Mouse (Mus musculus): ENCODE measurements around the gene Trip6.

Gene Trip6

DNA sequence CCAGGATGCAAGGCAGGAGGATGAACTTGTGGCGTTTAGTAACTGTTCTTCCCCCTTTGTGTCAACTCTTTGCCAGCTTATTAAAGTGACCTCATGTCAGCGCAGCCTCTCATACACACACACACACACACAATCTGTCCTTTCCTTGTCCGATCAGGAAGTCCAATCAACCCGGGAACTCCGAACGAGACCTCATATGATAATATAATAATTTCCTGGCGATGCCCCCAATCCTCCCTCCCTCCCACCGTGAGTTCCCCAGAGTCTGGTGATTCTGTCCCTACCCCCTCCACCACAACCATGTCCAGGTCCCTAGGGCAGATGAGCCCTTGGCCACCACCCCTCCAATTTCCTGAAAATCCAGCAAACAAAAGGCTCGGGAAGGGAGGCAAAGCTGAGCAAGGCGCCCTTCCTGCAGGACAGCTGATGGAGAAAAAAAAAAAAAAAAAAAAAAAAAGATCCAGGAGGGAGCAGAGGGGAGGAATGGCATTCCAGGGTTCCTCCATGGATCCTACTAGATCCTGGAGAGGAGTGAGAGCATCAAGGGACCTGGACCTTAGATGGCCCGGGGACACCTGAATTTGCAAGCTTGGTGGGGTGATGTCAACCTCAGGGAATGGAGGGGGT lies 24.6 kb upstream of the Trip6 start:
- no peak for DNase-seq (ENCODE audit: low spot score in 2 of 2)

DNA sequence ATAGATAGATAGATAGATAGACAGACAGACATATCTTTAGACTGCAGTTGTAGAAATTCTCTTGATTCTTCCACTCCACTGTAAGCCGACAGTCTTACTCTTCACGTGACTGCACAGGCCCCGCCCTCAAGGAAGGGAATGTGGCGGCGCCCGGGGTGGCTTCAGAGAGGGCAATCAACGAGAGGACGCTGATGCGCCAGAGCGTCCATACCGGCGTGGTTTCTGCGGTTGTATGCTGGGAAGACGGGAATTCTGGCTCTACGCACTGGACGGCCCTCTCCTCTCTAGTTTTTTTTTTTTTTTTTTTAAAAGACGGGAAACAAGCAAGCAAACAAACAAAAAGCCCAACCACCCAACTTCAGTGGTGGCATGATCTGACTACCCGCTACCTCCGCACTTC lies 24.1 kb upstream of the Trip6 start:
- peak; percentile 85 to 90 for DNase-seq (ENCODE audit: low spot score in 2 of 2)

DNA sequence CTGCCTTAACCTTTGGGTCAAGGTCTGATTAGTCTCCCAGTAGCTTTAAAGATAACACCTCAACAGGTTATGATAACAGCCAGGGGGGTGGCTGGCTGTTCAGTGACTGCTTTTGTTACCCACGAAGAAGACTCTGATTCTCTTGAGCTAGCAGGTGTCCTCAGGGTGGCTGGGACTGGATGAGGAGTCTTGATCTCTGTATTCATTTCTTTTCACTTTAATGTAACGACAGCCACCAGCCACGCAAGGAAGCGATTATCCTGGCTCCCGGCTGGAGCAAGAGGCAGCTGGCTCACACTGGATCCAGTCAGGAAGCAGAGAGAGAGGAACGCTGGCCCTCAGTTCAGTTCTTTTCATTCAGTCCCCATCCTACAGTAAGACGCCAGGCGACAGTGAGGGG lies 23.0 kb upstream of the Trip6 start:
- DNase-seq (ENCODE audit: low spot score in 2 of 2): no peak

DNA sequence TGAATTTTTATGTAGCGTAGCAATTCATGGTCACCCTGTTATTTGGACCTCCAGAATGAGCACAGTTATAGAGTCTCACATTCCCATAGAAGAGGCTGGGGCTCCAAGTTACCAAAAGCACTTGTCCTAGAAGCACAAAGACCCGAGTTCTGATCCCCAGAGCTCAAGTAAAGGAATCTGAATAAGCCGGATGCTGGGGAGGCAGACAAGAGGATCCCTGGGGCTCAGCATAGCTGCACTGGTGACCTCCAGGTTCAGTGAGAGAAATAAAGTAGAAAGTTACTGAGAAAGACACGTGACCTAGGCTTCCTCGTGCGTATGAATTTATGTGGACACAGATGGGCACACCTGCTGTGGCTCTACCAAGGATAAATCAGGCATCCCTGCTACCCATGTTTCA lies 20.9 kb upstream of the Trip6 start:
- DNase-seq (ENCODE audit: low spot score in 2 of 2): no peak

DNA sequence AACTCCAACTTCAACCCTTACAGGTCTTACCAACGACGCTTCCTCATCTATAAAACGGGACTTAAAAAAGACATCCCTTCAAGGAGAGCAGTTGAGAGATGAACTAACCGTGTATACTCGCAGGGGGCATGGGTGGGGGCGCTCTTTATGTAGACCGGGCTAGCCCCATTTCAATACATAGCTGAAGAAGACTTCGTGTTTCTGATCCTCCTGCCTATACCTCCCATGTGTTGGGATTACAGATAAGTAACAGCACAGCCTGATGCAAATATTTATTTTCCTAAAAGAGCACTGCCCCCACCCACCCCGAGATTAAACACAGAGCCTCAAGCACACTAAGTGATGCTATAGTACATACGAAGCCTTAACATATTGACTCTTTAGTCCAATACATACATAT lies 20.1 kb upstream of the Trip6 start:
- DNase-seq (ENCODE audit: low spot score in 2 of 2): no peak

DNA sequence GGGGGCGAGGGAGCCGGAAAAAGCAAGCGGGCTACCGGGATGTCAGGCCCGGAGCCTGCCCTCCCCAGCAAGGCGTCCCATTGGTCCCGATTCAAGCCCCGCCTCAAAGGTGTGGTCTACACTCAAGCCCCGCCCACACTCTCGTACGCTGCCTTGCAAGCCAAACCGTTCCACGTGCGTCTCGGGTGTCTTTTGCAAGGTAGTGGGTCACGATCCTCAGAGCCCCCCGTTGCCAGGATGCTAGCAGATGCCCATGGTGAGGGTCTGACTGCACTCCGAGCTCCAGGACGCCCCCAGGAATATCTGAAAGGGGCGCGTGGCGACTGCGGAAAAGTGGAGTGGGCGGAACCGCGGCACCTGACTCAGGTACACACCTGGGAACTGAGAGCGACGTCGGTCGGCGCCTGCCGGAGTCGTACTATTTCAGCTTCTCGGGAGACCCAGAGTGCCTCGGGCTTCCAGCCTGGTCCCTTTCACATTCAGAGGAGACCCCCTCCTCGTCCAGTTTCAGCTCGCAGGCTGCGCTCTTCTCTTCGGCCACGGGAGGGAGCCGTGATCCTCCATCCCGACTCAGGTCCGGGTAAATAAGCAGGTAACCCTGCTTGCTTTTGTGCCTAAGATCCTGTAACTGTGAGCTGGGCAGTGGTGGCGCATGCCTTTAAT lies 19.4 kb upstream of the Trip6 start, which contains the start of gene Slc12a9:
Gene Slc12a9, minus strand, starts transcription at position 86 of the 663 bp plus-strand sequence.
- peak; percentile 93 to 94 for DNase-seq (ENCODE audit: low spot score in 2 of 2)

DNA sequence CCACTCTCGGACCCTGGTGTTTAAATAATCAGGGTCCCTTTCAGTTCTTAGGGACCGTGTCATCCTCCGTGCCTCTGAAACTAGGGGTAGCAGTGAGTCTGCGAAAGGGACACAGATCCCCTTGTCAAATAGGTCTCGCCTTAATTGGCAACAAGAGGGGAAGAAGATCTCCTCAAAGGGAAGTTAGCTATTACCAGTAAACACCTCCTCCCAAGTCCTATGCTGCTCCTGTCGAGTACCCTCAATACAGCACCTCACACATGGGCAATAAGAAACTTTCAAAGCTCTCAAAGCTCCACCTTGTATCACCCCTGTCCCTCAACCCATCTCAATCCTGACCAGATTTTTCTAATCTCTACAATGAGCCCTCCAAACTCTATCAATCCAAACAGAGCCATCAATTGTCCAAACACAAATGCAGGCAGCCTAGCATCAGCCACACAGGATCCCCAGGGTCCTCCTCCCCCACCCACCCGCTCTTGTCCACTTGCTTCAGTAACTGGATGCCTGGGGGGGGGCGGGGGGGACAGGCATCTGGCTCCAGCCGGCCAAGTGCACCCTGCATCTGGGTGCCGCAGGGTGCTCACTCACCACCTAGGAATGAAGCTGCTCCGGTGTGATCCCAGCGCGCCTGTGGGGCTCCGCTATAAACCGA lies 18.8 kb upstream of the Trip6 start:
- DNase-seq (ENCODE audit: low spot score in 2 of 2): no peak

DNA sequence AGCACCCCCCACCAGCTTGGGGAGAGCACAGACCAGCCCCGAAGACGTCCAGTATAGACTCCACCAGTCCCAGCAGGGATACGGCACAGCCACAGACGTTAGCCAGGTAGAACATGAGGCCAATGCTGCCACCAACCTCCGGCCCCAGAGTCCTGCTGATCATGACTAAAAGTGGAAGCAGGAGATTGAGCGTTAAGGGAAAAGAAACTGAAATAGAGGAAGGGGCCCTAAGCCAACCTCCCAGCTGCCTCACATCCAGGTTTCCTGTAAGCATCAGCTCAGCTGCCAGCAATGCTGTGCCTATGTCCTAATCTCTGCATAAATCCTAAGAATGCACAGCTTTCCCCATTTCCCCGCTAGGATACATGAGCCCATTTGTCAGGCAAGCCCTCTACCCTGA lies 16.7 kb upstream of the Trip6 start:
- no peak for DNase-seq (ENCODE audit: low spot score in 2 of 2)

DNA sequence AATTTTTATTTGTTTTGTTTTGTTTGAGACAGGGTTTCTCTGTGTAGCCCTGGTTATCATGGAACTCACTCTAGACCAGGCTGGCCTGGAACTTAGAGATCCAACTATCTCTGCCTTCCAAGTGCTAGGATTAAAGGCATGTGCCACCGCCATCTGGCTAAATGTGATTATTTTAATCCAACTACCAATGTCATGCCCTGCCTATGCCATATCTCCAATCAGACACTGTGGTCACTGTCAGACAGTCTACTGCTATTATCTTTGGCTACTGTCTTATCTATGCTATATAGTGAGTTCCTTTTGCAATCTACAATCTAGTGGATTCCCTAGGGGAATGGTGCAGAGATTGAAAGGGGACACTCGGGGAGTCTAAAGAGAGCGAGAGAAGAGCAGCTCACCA lies 6.8 kb upstream of the Trip6 start:
- DNase-seq (ENCODE audit: low spot score in 2 of 2): no peak

DNA sequence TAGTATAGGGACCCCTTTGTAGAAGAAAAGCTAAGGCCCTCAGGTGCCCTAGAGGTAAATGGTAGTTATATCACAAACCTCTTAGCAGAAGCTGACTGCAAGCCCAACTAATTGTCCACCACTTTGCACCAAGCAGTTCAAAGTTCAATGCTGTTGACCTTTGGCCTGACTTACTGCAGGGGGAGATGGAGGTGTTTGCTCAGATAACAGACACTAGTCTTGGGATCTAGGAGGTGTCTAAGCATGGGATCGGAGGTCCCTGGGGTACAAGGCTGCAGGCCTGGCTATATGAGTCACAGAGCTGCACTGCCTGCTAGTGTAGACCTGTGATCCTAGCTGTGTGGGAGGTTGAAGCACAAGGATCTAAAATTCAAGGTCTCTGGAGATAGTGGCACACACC lies 4.4 kb upstream of the Trip6 start:
- DNase-seq (ENCODE audit: low spot score in 2 of 2): no peak

DNA sequence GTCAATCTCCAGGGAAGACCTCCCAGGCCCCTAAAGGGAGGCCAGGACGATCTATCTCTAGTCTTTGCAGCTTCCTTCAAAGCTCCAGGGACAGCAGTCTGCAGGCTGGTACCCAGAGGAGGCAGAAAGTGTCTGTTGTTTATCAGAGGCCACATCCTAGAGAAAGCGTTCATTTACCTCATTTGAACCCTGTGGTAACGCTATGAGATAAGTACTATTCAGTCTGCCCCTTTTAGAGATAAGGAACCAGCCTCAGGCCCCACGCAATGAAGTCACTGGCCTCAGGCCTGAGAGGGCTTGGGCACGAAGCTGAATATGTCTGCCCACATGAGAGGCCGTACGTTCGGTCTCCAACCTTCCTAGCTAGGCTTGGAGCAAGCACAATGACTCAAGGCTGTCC lies 3.2 kb upstream of the Trip6 start:
- no peak for DNase-seq (ENCODE audit: low spot score in 2 of 2)

DNA sequence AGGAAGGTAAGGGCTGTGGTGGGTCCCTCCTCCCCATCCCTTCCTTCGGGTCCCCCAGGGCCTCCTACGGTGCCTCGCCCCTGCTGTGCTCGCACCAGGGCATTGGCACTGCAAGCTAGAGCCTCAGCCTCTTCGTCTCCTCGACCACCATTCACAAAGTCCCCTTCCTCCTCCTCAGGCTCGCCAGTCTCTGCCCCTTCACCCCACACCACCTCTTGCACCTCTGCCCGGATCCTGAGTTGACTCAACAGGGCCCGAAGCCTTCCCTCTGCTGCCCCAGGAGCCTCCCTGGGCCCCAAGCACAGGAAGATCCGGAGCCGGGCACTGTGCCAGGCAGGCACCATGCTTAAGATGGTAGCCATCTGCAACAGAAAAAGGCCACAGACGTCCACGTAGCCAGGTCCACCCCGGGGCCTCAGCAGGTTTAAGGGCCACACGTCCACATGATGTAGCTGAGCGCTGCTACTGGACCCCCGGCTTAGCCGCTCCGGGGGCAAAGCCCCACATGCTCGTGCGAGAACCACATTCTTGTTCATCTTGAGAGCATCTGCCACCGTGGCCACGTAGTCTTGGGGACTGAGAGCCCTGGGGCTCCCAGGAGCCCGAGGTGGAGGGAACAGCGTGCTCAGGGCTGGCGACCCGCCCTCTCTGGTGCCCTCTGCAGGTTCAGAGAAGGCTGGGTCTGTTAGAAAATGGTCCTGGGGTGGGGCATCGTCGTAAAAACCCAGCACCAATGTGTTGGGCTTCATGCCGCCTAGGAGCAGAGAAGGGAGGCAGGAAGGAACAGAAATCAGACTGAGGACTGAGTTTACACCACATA lies 1.1 kb upstream of the Trip6 start:
- peak; percentile 57 to 78 for DNase-seq (ENCODE audit: low spot score in 2 of 2)

DNA sequence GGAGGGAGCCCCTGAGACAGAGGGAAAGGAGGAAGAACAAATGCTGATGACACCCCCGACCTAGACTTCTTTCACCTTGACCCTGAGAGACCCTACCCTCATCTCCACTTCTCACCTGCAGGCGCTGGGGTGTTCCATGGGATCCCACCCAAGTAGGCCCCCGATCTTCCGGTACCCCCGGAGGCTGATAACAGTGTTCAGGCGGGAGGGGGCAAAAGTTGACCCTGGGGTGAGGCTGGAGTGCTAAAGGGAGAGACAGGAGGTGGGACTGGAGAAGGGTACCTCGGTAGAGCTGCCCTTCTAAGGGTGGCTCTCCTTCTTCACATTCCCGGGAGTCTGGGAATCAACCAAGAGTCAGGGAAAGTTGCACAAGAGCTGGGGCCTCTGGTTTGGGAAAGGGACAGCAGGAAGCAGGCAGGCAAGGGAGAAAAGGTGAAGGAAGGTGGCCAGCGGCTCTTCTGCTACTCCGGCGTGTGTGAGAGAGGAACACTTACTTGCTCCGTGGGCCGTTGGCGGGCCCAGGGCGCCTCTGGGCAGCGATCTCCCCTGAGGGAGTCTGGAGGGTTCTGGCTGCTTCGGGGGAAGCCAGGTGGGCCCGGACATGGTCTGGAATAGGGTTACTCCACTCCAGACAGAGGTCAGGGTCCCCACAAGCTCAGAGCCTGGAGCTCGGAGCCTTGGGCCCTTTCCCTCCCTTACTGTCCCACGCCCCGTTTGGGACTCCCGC lies 575 bp downstream of the Trip6 start:
- DNase-seq (ENCODE audit: low spot score in 2 of 2): peak in 1 of 2 experiments; percentile 67

DNA sequence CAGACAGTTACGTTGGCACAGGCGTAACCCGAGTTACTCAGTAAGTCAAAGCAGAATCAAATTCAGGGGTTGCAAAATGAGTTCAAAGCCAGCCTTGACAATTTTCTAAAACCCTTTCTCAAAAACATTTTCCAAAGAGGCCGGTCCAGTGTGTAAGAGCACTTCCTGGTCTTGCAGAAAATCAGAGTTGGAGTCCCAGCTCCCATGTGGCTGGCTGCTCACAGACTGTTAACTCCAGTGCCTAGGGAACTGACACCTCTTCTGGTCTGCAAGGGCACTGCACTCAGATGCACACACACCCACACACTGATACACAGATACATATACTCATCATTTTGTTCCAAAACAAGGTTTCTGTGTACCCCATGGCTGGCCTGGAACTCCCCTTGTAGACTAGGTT lies 5.8 kb downstream of the Trip6 start:
- DNase-seq (ENCODE audit: low spot score in 2 of 2): no peak

DNA sequence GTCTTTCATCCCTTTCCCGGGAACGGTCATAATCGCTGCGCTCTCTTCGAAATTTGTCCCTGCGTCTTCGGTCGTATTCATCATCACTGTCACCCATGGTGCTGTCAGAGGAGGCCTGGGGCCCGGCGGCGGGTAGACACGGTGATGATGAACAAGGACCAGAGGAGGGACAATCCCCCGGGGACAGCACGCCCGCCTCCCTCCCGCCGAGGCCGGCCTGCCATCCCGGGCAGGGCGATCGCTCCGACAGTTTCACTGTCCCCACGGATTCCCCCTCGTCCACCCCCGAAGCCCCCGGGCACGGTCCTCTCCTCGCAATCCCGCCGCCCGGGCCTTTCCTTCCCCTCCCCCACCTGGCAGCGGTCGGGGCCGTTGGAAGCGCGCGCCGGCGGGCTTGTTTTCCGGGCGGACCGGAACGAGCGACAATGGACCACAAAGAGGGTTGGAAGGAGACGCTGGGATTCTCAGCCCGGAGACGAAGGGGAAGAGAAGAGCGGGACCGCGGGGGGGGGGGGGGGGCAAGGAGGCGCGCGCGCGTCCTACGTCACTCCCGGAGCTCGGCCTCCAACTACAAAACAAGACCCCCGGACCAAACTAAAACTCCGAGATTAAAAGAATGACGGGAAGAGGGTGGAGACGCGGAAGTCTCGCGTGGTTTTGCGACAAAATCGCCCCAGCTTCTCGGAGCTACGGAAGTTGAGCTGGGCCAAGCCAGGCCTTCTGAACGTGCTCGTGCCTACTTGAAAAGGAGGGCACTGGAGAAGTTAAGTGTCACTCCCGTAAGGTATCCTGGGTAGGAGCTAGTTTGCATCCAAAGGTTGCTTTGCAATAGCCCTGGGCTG lies 6.9 kb downstream of the Trip6 start, which contains the start of gene Srrt:
Gene Srrt, minus strand, starts transcription at position 604 of the 842 bp plus-strand sequence.
- peak; percentile 87 to 93 for DNase-seq (ENCODE audit: low spot score in 2 of 2)

DNA sequence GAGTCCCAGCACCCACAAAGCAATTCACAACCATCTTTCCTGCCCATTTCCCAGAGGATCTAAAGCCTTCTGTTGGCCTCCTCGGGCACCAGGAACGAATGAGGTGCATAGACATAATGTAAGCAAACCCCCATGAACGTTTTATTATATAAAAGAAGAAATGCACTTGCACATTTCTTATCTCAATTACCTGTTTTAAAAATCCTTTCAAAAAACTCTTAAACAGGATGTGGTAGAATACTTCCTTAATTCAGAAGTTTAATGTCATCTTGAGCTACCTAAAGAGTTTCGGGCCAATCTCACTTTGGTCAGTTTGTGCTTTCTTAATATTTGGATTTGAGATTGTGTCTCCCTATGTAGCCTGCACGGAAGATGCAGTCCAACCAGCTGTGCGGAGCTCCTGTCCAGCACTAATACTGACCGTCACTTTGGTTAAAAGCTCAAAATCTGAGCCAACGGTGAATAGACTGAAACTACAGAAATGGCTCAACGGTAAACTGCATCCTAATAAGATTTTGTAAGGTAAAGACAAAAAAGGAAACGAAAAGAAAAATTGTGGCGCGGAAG lies 7.7 kb downstream of the Trip6 start:
- DNase-seq (ENCODE audit: low spot score in 2 of 2): no peak

DNA sequence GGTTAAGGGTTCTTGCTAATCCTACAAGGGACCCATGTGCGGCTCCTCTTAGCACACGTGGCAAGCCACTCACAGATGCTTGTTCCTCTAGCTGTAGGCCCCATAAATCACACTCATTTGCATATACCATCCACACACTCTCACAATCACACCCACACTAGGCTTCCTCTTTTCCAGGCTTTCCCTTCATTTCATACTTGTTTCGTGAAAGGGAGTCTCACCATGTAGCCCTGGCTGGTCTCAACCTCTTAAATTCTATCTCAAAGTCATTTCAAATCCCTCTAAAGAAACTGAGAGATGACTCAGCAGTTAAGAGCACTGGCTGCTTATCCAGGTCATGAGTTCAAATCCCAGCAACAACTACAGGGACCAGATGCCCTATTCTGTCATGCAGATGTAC lies 8.4 kb downstream of the Trip6 start:
- no peak for DNase-seq (ENCODE audit: low spot score in 2 of 2)

DNA sequence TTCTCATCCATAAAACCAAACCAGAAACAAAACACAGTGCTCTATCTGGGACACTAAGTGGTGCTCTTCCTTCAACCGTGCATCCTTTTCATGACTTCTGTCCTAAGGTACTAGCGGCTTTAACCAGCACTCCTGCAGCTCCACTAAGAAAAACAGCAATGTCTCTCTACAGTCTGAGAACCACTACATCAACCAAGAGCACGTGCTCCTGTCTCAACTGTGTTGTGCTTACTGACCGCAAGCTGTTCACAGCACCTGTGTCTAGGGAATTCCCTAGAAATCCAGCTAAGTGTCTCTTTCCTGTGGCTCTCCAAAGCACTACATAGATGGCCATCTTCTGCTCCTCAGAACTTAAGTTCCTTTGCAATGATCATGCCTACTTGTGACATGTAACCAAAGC lies 9.4 kb downstream of the Trip6 start:
- DNase-seq (ENCODE audit: low spot score in 2 of 2): no peak

DNA sequence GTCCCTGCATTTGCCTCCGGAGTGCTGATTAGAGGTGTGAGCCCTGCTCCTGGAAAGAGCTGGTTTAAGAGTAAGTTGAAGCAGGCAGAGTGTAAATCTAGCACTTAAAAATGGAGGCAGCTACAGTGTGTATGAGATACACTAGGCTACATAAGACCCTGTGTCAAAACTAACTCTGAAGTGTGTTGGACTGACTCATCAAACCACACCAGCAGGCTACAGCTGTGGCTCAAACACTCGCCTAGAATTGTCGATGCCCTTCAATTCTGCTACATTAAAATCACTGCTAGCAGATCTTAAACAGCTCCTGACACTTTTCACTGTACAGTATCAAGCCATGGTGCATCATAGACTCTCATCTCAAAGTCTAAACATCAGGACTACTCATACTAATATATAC lies 10.0 kb downstream of the Trip6 start:
- no peak for DNase-seq (ENCODE audit: low spot score in 2 of 2)

DNA sequence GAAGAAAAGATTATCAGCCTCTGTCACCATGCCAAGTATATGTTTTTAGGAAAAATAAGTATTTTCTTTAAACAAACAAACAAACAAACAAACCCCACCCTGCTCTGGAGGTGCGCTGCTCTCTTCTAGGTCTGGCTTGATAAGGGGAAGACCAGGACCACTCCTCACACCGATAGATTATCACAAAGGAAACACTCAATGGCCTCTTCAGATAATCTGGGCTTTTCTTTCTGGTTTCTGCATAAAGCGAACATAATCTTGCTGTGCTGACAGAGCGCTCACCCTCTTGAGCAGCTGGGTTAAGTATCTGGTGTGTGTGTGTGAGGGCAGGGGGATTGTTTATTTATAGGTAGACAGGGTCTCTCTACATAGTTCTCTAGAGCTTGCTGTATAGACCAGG lies 10.6 kb downstream of the Trip6 start:
- DNase-seq (ENCODE audit: low spot score in 2 of 2): no peak

All from spleen, postnatal 4 days (tissue).